Mouse (Mus musculus) kidney, adult 2 months (tissue): ENCODE data around the gene Nr1h3. TPM values are rescaled to one million over a fixed set of nuclear protein-coding genes. Genes with fewer than 3 reads are reported as not detected.
"Not testable (repeated sequence)": the region's sequence is repeated elsewhere in the genome, so short reads cannot be mapped to it uniquely, and the experiment has no call there.

ENCODE experiments used
- DNase-seq: peaks from one replicate; pipeline ENCODE4 v3.0.0; 2021
- H3K27ac ChIP-seq: fragments of 200-500 bp; 2 replicates; pipeline ENCODE4 v1.5.1; 2012; ENCODE audit warnings: low read depth, low read length, control low read depth, inconsistent platforms; ENCODE audit not compliant: insufficient read depth
- H3K27me3 ChIP-seq: fragments of 200-500 bp; replicated peaks from 2 replicates; pipeline ENCODE4 v1.6.1; 2012; ENCODE audit warnings: mild to moderate bottlenecking, moderate library complexity, low read length, inconsistent platforms; ENCODE audit not compliant: control insufficient read depth, insufficient read depth
- H3K36me3 ChIP-seq: fragments of 200-500 bp; 2 replicates; pipeline ENCODE4 v1.6.1; 2012; ENCODE audit warnings: mild to moderate bottlenecking, moderate library complexity, low read length, inconsistent platforms; ENCODE audit not compliant: control insufficient read depth, insufficient read depth
- H3K4me1 ChIP-seq: fragments of 200-500 bp; 2 replicates; pipeline ENCODE4 v1.6.1; 2011; ENCODE audit warnings: low read length; ENCODE audit not compliant: control insufficient read depth, insufficient read depth
- H3K4me3 ChIP-seq: fragments of 200-500 bp; 2 replicates; pipeline ENCODE4 v1.5.1; 2011; ENCODE audit warnings: mild to moderate bottlenecking, low read depth, low read length, control low read depth; ENCODE audit not compliant: insufficient read depth
- CTCF ChIP-seq: fragments of 200-500 bp; conservative IDR thresholded peaks from 2 replicates; pipeline ENCODE4 v1.5.1; 2011; ENCODE audit warnings: low read depth, mild to moderate bottlenecking, control low read depth, low read length, moderate library complexity, mixed read lengths; ENCODE audit not compliant: insufficient read depth, insufficient read length
- POLR2A ChIP-seq: fragments of 200-500 bp; IDR thresholded peaks from one replicate; pipeline ENCODE4 v1.6.1; 2011; ENCODE audit warnings: low read depth, low read length, control low read depth
- WGBS: fragments of 180-500 bp; shearing (Covaris S2); methylation state at CpG from one replicate; pipeline ENCODE4 v1.1.7; 2018; 5-methylcytosine and 5-hydroxymethylcytosine counted together
- polyA plus RNA-seq: library from polyadenylated mRNA; depleted of rRNA; stranded (reverse); fragments of >200 nt; gene quantifications from 2 replicates; pipeline ENCODE4 v1.2.3, GENCODE M21; 2012; rRNA removed

Nr1h3 gene
- polyA plus RNA-seq = 92.2 and 106 TPM in 2 replicates

DNA sequence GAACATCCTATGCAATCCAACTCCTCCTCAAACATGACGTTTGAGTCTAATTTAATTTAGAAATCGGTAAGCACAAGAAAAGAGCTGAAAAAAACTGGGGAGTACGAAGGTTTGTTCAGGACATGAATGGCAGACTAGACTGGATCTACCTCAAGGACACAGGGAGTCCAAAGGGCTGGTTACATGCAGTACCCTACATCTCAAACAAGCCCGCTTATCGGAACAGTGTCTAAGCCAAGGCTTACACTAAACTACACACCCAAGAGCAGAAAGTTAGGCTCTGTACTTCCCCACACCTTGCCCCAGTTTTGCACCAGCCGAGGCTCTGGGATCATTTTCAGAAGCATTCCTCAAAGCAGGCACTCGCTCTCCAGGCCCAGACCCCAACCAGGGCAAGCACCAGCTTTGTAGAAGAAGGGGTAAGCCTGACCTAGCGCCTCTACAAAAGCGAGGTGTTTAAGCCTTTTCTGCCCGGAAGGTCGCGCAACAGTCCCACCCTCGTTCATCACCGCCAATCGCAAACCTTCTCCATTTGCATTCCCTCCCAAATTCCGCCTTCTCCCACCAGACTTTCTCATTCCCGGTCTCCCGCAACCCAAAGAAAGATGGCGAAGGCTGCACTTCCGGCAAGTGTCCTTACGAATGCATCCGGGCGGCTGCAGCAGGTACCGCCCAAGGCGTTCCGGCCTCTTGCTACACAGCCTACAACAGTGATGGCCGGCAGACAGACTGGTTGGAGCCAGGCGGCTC is at the start of gene Nr1h3, which contains the start of gene Acp2:
TSS of gene Nr1h3 (minus strand) at position 613 of the 750 bp plus-strand sequence.
TSS of gene Acp2 (plus strand) at position 664 of the 750 bp plus-strand sequence.
- peak; percentile 82 for TF ChIP-seq POLR2A
- no peak for TF ChIP-seq CTCF
- H3K27me3 ChIP-seq = no peaks in the 10 kb centered on the region
- H3K4me3 ChIP-seq = peak within 1 kb of the TSS; percentile 81
- peak; percentile 97 for DNase-seq
- H3K4me1 ChIP-seq = peaks cover 6% of the 10 kb centered on the region; the same call in 1 of the 2 replicates
- H3K27ac ChIP-seq = peak within 1 kb of the TSS; percentile 89
- peaks cover 1% of the 10 kb centered on the region; the same call in 1 of the 2 replicates for H3K36me3 ChIP-seq
- 1% methylated on average over 28 of the region's 28 CpGs for WGBS

DNA sequence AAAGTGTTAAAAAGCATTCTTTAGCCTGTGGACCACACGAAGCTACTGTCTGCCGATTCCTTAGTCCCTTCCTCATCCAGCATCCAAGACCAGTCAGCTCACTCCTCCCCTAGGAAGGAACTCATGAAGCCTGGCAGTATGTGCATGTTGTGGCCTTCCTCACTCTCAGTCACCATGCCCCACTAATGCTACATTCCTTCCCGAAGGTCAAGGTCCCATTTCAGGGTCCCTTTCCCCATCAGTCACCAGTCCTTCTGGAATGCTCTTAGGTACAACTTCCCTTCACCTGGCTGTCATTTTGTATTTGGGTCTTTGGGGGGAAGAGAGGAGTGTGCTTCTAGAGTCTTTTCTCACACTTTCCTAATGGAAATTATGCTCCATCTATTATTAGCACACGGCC is 49.4 kb upstream of the Nr1h3 start:
- WGBS = 69% methylated on average over 4 of the region's 4 CpGs
- no peak overlapping the region for H3K27ac ChIP-seq
- no peak for DNase-seq

DNA sequence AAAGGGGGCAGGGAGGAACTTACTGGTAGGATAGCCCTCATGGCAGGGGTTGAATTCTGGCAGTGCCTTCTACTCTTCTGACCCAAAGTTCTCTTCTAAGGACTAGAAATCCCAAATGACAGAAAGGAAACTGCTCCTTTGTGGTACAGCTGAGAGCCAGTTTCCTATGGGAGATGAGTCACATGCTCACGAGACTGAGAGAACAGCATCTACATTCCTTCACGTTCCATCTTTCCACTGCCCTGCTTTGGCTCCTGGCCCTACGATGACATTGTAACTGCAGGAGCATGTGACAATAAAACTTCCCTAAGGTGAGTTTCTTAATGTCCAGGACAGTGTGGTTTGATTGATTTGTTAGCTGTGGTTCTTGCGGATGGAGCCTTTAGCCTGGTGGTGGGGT is 45.7 kb upstream of the Nr1h3 start:
- TF ChIP-seq CTCF = no peak
- no peak for TF ChIP-seq POLR2A
- WGBS = 87% methylated on average over 4 of the region's 4 CpGs
- DNase-seq = no peak
- Histone ChIP-seq H3K36me3 (no peaks in the 10 kb centered on the region), H3K27me3 (no peaks in the 10 kb centered on the region), H3K4me3 (no peak overlapping the region), H3K27ac (no peak overlapping the region), H3K4me1 (no peaks in the 10 kb centered on the region)

More for the DNA sequence above, 49.4 kb upstream of the Nr1h3 start:
- TF ChIP-seq CTCF (no peak), POLR2A (no peak)
- no peaks in the 10 kb centered on the region for H3K4me1 ChIP-seq
- H3K4me3 ChIP-seq = no peak overlapping the region
- no peaks in the 10 kb centered on the region for H3K27me3 ChIP-seq
- no peaks in the 10 kb centered on the region for H3K36me3 ChIP-seq

DNA sequence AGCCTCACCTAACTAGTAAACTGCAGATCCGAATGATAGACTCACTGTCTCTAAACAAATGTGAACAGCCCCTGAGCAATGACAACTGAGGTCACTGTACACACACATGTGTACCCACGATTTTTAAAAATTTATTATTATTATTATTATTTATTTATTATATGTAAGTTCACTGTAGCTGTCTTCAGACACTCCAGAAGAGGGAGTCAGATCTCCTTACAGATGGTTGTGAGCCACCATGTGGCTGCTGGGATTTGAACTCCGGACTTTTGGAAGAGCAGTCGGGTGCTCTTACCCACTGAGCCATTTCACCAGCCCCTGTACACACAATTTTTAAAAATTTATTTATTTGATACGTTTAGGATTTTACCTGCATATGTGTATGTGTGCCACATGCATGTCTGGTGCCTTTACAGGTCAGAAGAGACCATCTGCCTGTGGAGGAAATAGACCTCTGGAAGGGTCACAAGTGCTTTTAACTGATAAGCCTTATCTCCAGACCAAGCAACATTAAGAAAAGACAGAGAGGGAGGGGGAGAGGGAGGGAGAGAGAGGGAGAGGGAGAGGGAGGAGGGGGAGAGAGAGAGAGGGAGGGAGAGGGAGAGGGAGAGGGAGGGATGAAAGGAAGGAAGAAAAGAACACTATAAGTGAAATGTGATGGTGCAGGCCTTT is 42.1 kb upstream of the Nr1h3 start:
- 76% methylated on average over 5 of the region's 5 CpGs for WGBS
- no peaks in the 10 kb centered on the region for H3K4me1 ChIP-seq
- H3K27ac ChIP-seq = no peak overlapping the region
- no peak for DNase-seq
- H3K36me3 ChIP-seq = no peaks in the 10 kb centered on the region
- no peaks in the 10 kb centered on the region for H3K27me3 ChIP-seq
- no peak for TF ChIP-seq CTCF
- H3K4me3 ChIP-seq = no peak overlapping the region

DNA sequence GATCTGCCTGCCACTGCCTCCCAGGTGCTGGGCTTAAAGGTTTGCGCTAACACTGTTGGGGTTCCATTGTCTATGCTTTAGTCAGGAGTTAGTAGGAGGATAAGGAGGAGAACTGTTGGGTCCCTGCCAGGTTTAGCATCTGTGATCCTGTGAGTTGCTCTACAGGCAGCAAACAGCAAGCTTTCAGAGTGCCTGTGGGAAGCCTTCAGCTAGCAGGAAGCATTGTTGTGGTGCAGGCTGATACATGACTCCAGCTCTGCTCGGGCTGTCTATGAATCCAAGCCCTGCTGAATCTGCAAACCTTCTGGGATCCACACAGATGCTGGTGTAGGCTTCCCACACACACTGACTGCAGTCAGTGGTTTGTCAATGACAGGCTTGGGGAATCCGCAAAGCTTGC is 40.8 kb upstream of the Nr1h3 start:
- H3K4me1 ChIP-seq = no peaks in the 10 kb centered on the region
- no peak for DNase-seq
- no peak overlapping the region for H3K4me3 ChIP-seq
- TF ChIP-seq CTCF (no peak), POLR2A (no peak)
- no peaks in the 10 kb centered on the region for H3K36me3 ChIP-seq
- WGBS = 70% methylated on average over 3 of the region's 3 CpGs
- H3K27ac ChIP-seq = no peak overlapping the region
- no peaks in the 10 kb centered on the region for H3K27me3 ChIP-seq

DNA sequence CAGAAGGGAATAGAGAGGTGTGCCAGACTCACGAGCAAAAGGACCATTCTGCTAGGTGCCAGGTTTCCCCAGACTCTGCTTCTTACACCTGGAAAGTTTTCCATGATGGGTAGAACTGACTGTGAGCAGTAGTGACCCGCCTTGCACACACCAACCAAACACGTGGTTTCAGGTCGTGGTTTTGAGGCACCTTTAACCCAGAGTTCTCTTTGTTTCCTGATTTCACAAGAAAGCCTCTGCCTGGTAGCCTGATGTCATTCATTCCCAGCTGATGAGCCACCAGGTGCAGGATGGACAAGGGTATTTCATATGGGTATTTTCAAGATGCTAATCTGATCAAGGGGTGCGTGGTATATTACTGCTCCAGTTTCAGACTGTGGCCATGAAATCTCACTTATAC is 39.9 kb upstream of the Nr1h3 start:
- Histone ChIP-seq H3K4me1 (peaks cover 2% of the 10 kb centered on the region; the same call in 1 of the 2 replicates), H3K27ac (no peak overlapping the region), H3K4me3 (no peak overlapping the region), H3K36me3 (no peaks in the 10 kb centered on the region), H3K27me3 (no peaks in the 10 kb centered on the region)
- 59% methylated on average over 5 of the region's 5 CpGs for WGBS
- TF ChIP-seq POLR2A (no peak), CTCF (no peak)
- DNase-seq = no peak

DNA sequence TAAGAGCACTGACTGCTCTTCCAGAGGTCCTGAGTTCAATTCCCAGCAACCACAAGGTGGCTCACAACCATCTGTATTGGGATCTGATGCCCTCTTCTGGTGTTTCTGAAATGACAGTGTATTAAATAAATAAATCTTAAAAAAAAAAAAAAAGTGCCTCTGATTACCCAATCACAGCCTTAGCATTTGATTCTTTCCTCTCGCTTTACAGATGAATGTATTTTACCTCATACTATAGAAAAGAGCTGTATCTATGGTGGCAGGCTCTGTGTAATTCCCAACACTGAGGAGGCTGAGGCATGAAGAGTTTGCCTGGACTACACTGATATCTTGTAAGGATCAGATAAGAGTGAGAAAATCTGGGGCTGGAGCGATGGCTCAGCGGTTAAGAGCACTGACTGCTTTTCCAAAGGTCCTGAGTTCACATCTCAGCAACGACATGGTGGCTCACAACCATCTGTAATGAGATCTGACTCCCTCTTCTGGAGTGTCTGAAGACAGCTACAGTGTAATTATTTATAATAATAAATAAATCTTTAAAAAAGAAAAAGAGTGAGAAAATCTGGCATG is 35.0 kb upstream of the Nr1h3 start:
- Histone ChIP-seq H3K27ac (peak overlapping the region; percentile 78; the same call in 1 of the 2 replicates), H3K4me3 (peak overlapping the region; percentile 35)
- H3K27me3 ChIP-seq, H3K4me1 ChIP-seq, DNase-seq, H3K36me3 ChIP-seq: not testable (repeated sequence)
- 14% methylated on average over 4 of the region's 4 CpGs for WGBS
- 0 out of 2 replicates have a peak, but pooled peaks have one; percentile 16 for TF ChIP-seq CTCF
